In genomic region chr8:93940542-93941423, GRCm38 (mm10) we compare ENCODE assay signal across 14 mouse cellular contexts.
A peak's percentile ranks its signal among the peaks of the same experiment; 100 is the strongest.
DNase-seq lines count a peak whose midpoint lies in the region; ATAC-seq and TF ChIP-seq lines count a peak whose summit lies in the region.
"Had no signal": no experiment of that assay in that cellular context is flagged by ENCODE, and none has a peak within 500 bp of the region (broad histone marks: within the 10 kb centered on the region; RNA-seq: fewer than 3 reads in every experiment).

No protein-coding gene starts in this region.

- peaks cover 9% of the 10 kb centered on the region for H3K4me1 ChIP-seq in forebrain, embryonic 10.5 days
- H3K4me1 ChIP-seq in forebrain, embryonic 12.5 days = no peaks in the 10 kb centered on the region; the same call in 1 of the 2 replicates
- H3K4me1 ChIP-seq in heart, embryonic 15.5 days (replicated peaks) = peaks cover 22% of the 10 kb centered on the region
- H3K4me1 ChIP-seq in cortical plate, adult 2 months (ENCODE audit: control insufficient read depth, insufficient read depth, low read length) = peaks cover 16% of the 10 kb centered on the region
- H3K4me1 ChIP-seq: embryonic facial prominence, embryonic 15.5 days had no signal

- no peaks in the 10 kb centered on the region for H3K9me3 ChIP-seq in forebrain, embryonic 10.5 days
- H3K9me3 ChIP-seq in forebrain, embryonic 12.5 days = no peaks in the 10 kb centered on the region
- no peaks in the 10 kb centered on the region for H3K9me3 ChIP-seq in heart, embryonic 15.5 days (replicated peaks)
- H3K9me3 ChIP-seq: embryonic facial prominence, embryonic 15.5 days had no signal

- no peaks in the 10 kb centered on the region for H3K27me3 ChIP-seq in forebrain, embryonic 10.5 days (ENCODE audit: poor library complexity, severe bottlenecking)
- no peaks in the 10 kb centered on the region for H3K27me3 ChIP-seq in forebrain, embryonic 12.5 days
- H3K27me3 ChIP-seq in heart, embryonic 15.5 days = no peaks in the 10 kb centered on the region
- H3K27me3 ChIP-seq: embryonic facial prominence, embryonic 15.5 days had no signal

- 76% methylated on average over 11 of the region's 11 CpGs for WGBS in forebrain, embryonic 10.5 days
- 82% methylated on average over 11 of the region's 11 CpGs for WGBS in forebrain, embryonic 12.5 days
- WGBS in heart, embryonic 15.5 days = 37% methylated on average over 11 of the region's 11 CpGs

- H3K9ac ChIP-seq in forebrain, embryonic 12.5 days = no peak overlapping the region
- H3K9ac ChIP-seq in heart, embryonic 15.5 days = no peak overlapping the region
- H3K9ac ChIP-seq: embryonic facial prominence, embryonic 15.5 days had no signal

- no peak for TF ChIP-seq POLR2A in cortical plate, adult 2 months (IDR thresholded peaks at IDR 0.05; ENCODE audit: extremely low read depth, insufficient read depth, low read length)

- DNase-seq in forebrain, embryonic 10.5 days (ENCODE audit: extremely low spot score, low spot score) = no peak
- no peak for DNase-seq in heart, postnatal 4 days
- DNase-seq in lung, postnatal 36 days = peak; percentile 20
- no peak for DNase-seq in lung, postnatal 25 days (ENCODE audit: low spot score)
- no peak for DNase-seq in kidney, postnatal 25 days
- DNase-seq: adrenal gland, postnatal 25 days; heart, adult 18-20 months; kidney, adult 9 months; thymus, adult 18-20 months had no signal

- TF ChIP-seq CTCF in cortical plate, adult 2 months (IDR thresholded peaks at IDR 0.05; ENCODE audit: extremely low read depth, insufficient read depth, low read length) = no peak

- H3K27ac ChIP-seq in forebrain, embryonic 10.5 days = 0 out of 2 replicates have a peak overlapping the region, but pooled peaks have one; percentile 30
- no peak overlapping the region for H3K27ac ChIP-seq in forebrain, embryonic 12.5 days
- peak overlapping the region; percentile 45; the same call in 1 of the 2 replicates for H3K27ac ChIP-seq in heart, embryonic 15.5 days
- peak overlapping the region; percentile 75; the same call in 1 of the 2 replicates for H3K27ac ChIP-seq in cortical plate, adult 2 months (ENCODE audit: insufficient read depth, low read length)
- H3K27ac ChIP-seq: embryonic facial prominence, embryonic 15.5 days; macrophage had no signal

- no peak for ATAC-seq in forebrain, embryonic 12.5 days (ENCODE audit: low FRiP score)
- ATAC-seq in heart, embryonic 15.5 days (replicated peaks; ENCODE audit: insufficient number of reproducible peaks, insufficient read depth, low FRiP score, low read depth) = no peak

- no peak overlapping the region for H3K4me2 ChIP-seq in forebrain, embryonic 12.5 days
- H3K4me2 ChIP-seq in heart, embryonic 15.5 days = no peak overlapping the region
- H3K4me2 ChIP-seq: embryonic facial prominence, embryonic 15.5 days had no signal

- H3K4me3 ChIP-seq in forebrain, embryonic 10.5 days = no peak overlapping the region
- no peak overlapping the region for H3K4me3 ChIP-seq in forebrain, embryonic 12.5 days (replicated peaks)
- H3K4me3 ChIP-seq in heart, embryonic 15.5 days = no peak overlapping the region
- H3K4me3 ChIP-seq in cortical plate, adult 2 months (ENCODE audit: insufficient read depth, low read length) = no peak overlapping the region
- H3K4me3 ChIP-seq: embryonic facial prominence, embryonic 15.5 days had no signal

- H3K36me3 ChIP-seq in forebrain, embryonic 10.5 days (replicated peaks) = peaks cover 12% of the 10 kb centered on the region
- H3K36me3 ChIP-seq in forebrain, embryonic 12.5 days (replicated peaks) = peaks cover 15% of the 10 kb centered on the region
- no peaks in the 10 kb centered on the region for H3K36me3 ChIP-seq in heart, embryonic 15.5 days
- H3K36me3 ChIP-seq: embryonic facial prominence, embryonic 15.5 days had no signal
